Mouse (Mus musculus): ENCODE measurements at regions not wholly inside any gene's neighbourhood (a gene's known extent, or its start where the extent isn't known, plus 50 kb on each side); places are given as distances from the start of the nearest gene placed in this dataset.
A peak's percentile ranks its signal among the peaks of the same experiment; 100 is the strongest.

DNA sequence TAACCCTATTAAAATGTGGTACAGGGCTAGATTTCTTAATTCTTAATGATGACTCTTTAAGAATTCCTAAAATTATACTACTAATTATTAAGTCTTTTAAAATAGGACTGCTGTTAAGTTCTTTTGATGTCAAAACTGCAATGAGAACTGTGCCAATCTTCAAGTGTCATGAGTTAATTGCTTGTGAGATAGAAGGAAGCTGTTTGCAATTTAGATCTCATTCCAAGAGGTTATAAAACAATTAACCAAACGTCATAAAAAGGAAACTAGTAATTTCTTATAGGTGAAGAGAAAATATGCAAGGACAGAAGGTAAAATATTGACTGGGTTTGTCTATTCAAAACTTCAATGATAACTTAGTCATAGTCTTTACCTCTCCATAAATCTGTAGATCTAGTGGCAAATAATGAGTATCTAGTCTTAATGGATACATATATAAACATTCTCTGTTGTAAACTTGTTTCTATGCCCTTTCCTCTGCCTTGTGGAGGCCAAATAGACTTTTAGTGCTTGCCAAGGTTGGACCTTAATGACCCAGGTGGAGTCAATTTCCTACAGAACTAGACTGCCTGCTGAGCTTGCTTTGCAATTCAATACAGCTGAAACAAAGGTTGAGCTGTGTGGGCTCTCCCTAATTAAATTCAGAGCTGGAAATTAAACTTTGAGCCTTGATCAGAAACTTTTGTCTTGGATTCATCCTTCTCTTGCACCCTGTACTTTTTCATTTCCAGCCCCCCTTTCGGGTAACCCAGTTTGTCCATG lies 320.5 kb downstream of the Cdh9 start:
- no peaks in the 10 kb centered on the region for H3K4me1 ChIP-seq (ENCODE audit: control insufficient read depth, insufficient read depth, low read length)
- no peak overlapping the region for H3K27ac ChIP-seq (ENCODE audit: insufficient read depth, low read depth, low read length)
- H3K4me3 ChIP-seq (ENCODE audit: insufficient read depth, low read length) = no peak overlapping the region
- TF ChIP-seq POLR2A (IDR thresholded peaks at IDR 0.05; ENCODE audit: borderline replicate concordance, low read depth, low read length) = no peak

DNA sequence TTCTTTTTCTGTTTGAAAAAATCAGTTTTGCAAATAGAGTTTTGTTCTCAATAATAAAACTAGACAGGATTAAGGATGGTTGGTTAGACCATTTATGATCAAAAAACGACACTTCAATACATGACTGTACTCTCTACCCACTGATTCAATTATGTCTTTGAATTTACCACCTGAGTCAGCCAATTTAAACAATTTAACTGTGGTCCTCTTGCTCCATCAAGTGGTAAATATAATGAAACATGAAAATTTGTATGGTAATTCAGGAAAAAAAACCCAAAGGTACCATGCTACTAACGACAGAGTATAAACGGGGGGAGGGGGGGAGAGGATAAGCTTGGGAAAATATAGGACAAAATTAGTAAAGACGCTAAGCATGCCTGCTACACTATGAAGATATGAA lies 341.2 kb downstream of the Cdh9 start:
- H3K4me1 ChIP-seq (ENCODE audit: control insufficient read depth, insufficient read depth, low read length) = no peaks in the 10 kb centered on the region
- H3K27ac ChIP-seq (ENCODE audit: insufficient read depth, low read depth, low read length) = no peak overlapping the region
- H3K4me3 ChIP-seq (ENCODE audit: insufficient read depth, low read length) = no peak overlapping the region
- TF ChIP-seq POLR2A (IDR thresholded peaks at IDR 0.05; ENCODE audit: borderline replicate concordance, low read depth, low read length) = no peak
- TF ChIP-seq CTCF (IDR thresholded peaks at IDR 0.05; ENCODE audit: low read depth, low read length) = no peak

DNA sequence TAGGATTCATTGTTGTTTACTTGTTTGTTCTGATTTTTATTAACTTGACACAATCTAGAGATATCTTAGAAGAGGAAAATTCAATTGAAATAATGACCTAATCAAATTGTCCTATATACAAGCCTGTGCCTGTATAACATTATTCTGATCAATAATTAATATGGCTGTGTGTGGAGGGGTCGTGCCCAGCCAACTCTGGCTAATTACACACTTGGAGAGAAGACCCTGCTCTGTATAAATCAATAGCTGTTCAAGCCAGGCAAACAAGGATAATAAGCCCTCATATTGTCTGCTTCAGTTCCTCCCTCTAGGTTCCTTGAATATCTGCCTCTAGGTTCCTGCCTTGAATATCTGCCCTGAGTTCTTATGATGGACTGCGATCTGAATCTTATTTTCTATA lies 355.5 kb downstream of the Cdh9 start:
- Histone ChIP-seq H3K4me1 (ENCODE audit: control insufficient read depth, insufficient read depth, low read length) (no peaks in the 10 kb centered on the region), H3K27ac (ENCODE audit: insufficient read depth, low read depth, low read length) (no peak overlapping the region), H3K4me3 (ENCODE audit: insufficient read depth, low read length) (no peak overlapping the region)
- no peak for TF ChIP-seq POLR2A (IDR thresholded peaks at IDR 0.05; ENCODE audit: borderline replicate concordance, low read depth, low read length)
- no peak for TF ChIP-seq CTCF (IDR thresholded peaks at IDR 0.05; ENCODE audit: low read depth, low read length)

DNA sequence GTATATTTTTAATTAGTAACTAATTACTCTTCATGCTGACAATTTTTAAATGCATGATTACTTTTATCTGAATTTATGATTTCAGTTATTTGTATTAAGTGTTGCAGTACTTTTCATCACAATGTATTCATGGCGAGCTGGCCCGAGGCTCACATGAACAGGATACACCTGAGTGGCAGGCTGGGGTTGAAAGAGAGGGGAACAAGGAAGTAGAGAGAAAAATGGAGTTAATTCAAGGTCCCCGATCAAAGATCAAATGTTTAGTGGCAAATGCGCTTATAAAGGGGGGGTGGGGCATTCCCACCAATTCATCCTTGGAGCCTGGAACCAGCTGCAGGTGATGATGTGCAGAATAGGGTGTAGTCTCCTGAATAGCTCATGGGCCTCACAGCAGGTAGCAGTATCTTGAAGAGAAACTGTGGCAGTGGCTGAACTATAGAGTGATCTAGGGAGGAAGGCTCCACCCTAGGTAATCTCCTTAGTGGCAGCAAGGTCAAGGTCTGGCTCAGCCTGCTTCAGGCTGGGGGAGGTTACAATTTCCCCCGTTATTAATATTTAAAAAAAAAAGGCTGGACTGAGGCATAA lies 360.2 kb downstream of the Cdh9 start:
- Histone ChIP-seq H3K4me3 (ENCODE audit: insufficient read depth, low read length) (no peak overlapping the region), H3K27ac (ENCODE audit: insufficient read depth, low read depth, low read length) (no peak overlapping the region), H3K4me1 (ENCODE audit: control insufficient read depth, insufficient read depth, low read length) (no peaks in the 10 kb centered on the region)
- TF ChIP-seq CTCF (IDR thresholded peaks at IDR 0.05; ENCODE audit: low read depth, low read length) = no peak
- TF ChIP-seq POLR2A (IDR thresholded peaks at IDR 0.05; ENCODE audit: borderline replicate concordance, low read depth, low read length) = no peak

DNA sequence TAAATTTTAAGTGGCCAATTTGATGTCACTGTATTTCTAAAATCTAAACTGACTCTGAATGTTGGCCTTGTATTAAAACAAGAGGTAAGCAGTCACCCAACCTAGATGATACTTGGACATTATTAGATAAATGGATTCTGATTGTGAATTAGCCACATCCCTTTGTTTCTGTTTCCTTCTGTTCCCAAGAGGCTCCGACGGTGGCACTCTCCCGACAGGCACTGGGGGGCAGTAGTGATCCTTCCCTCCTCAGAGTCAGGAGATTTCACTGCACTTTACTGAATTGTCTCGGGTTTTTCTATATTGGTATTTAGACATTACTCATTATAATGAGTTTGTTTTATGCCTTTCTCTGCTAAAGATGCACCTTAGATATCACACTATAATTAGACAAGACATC lies 370.4 kb downstream of the Cdh9 start:
- H3K27ac ChIP-seq (ENCODE audit: insufficient read depth, low read depth, low read length) = no peak overlapping the region
- no peaks in the 10 kb centered on the region for H3K4me1 ChIP-seq (ENCODE audit: control insufficient read depth, insufficient read depth, low read length)
- no peak overlapping the region for H3K4me3 ChIP-seq (ENCODE audit: insufficient read depth, low read length)
- no peak for TF ChIP-seq POLR2A (IDR thresholded peaks at IDR 0.05; ENCODE audit: borderline replicate concordance, low read depth, low read length)
- TF ChIP-seq CTCF (IDR thresholded peaks at IDR 0.05; ENCODE audit: low read depth, low read length) = peak; percentile 22; the same call in 1 of the 2 replicates

DNA sequence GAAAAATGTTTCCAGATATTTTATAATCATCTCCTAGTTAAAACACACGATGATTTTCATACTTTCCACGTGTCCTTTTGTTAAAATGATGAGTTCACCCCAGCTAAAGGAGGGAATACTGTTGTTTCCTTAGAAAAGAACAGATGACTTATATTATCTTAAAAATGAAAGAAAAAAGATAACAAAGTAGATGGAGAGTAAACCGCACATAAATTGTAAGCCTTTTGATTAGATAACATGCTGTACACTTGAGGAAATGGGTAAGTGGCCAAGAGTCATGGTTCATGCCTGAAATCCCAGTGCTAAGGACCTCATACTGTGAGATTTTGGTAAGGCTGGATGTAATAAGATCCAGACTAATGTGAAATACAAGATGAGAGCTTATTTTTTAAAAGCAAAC lies 372.6 kb downstream of the Cdh9 start:
- Histone ChIP-seq H3K4me1 (ENCODE audit: control insufficient read depth, insufficient read depth, low read length) (no peaks in the 10 kb centered on the region), H3K27ac (ENCODE audit: insufficient read depth, low read depth, low read length) (no peak overlapping the region), H3K4me3 (ENCODE audit: insufficient read depth, low read length) (no peak overlapping the region)
- TF ChIP-seq POLR2A (IDR thresholded peaks at IDR 0.05; ENCODE audit: borderline replicate concordance, low read depth, low read length) (no peak), CTCF (IDR thresholded peaks at IDR 0.05; ENCODE audit: low read depth, low read length) (no peak)

DNA sequence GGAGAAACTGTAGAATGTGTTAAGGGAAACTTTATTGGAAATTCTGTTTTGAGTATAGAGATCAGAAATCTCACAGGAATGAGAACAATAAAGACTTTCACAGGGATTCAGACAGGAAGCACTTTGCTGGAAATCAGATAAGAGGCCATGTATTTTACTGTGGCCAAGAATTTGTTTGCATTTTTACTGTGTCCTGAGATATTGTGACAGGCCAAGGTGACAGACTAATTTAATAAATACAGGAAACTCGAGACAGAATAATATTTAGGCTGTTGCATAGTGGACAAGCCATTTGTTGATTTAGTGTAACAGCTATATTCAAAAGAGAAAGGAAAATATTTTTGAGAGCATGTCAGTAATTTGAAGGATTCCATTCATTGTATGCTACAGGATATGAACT lies 407.2 kb downstream of the Cdh9 start:
- Histone ChIP-seq H3K4me1 (ENCODE audit: control insufficient read depth, insufficient read depth, low read length) (no peaks in the 10 kb centered on the region), H3K27ac (ENCODE audit: insufficient read depth, low read depth, low read length) (no peak overlapping the region), H3K4me3 (ENCODE audit: insufficient read depth, low read length) (no peak overlapping the region)
- TF ChIP-seq POLR2A (IDR thresholded peaks at IDR 0.05; ENCODE audit: borderline replicate concordance, low read depth, low read length) (no peak), CTCF (IDR thresholded peaks at IDR 0.05; ENCODE audit: low read depth, low read length) (no peak)

DNA sequence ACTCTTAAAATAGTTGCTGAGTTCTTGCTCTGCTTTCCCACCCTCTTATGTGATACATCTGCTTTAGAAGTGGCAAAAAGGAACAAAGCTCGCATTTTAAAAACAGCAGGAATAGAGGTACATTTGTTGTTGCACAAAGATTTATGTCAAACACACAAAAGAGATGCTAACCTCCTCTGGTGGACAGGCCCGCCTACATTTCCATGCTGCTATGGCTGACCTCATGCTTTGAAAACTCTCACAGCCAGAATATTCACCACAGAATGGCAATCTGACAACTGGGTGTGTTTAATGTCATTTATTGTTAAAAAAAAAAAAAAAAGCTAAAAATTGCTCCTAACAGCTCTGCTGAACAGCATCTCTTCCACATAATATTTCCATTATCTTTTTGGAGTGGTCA lies 451.6 kb downstream of the Cdh9 start:
- Histone ChIP-seq H3K27ac (ENCODE audit: insufficient read depth, low read depth, low read length) (no peak overlapping the region), H3K4me3 (ENCODE audit: insufficient read depth, low read length) (no peak overlapping the region), H3K4me1 (ENCODE audit: control insufficient read depth, insufficient read depth, low read length) (no peaks in the 10 kb centered on the region)
- TF ChIP-seq POLR2A (IDR thresholded peaks at IDR 0.05; ENCODE audit: borderline replicate concordance, low read depth, low read length) = no peak
- no peak for TF ChIP-seq CTCF (IDR thresholded peaks at IDR 0.05; ENCODE audit: low read depth, low read length)

DNA sequence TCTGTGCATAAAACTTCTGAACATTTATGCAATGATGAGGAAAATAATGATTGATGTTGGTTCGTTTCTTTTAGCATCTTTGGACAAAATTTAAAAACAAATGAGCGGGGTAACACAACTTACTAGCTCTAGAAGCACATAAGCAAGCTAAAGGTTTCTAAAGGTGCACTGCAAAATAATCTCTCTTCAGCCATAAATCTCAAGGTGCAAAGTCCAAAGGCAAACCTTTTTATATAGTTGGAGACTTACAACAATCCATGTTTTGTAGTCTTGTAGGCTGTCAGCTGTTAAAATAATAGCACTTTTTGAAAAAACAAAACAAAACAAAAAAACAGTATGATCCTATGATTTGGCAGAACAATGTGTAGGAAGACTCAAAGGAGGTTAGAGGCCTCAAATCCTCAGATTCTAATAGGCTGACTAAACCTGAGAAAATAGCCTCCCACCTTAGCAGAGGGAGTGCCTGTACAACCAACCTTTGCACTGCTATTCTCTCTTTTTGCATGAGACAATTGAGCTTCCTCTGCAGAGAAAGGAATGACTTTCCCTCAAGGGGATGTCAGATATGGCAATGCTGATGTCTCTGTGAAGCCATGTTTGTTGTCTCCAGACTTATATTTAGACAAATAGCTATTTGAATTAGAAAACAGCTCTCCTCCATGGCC lies 452.9 kb downstream of the Cdh9 start:
- no peak overlapping the region for H3K27ac ChIP-seq (ENCODE audit: insufficient read depth, low read depth, low read length)

DNA sequence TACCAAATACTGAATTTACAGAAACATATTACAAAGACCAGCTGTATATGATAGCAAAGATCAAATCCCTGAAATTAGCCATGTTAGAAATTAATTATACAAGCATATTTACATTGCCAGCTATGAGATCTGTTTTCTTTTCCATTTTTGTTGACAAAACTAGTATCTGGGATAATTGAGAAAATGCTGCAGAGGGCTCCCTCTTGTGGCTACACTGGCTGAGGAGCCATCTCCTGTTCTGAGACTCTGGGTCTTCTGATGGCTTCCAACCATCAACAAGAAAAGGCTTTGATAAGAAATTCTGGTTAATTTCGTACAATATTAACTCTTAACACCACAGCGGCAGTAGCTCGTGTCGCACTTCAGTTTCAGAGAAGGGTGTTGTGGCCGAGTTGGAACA lies 466.9 kb downstream of the Cdh9 start:
- no peak for TF ChIP-seq CTCF (IDR thresholded peaks at IDR 0.05; ENCODE audit: low read depth, low read length)
- H3K27ac ChIP-seq (ENCODE audit: insufficient read depth, low read depth, low read length) = no peak overlapping the region
- H3K4me1 ChIP-seq (ENCODE audit: control insufficient read depth, insufficient read depth, low read length) = no peaks in the 10 kb centered on the region
- no peak overlapping the region for H3K4me3 ChIP-seq (ENCODE audit: insufficient read depth, low read length)

More for the DNA sequence above, 452.9 kb downstream of the Cdh9 start:
- Histone ChIP-seq H3K4me3 (ENCODE audit: insufficient read depth, low read length) (no peak overlapping the region), H3K4me1 (ENCODE audit: control insufficient read depth, insufficient read depth, low read length) (no peaks in the 10 kb centered on the region)
- TF ChIP-seq CTCF (IDR thresholded peaks at IDR 0.05; ENCODE audit: low read depth, low read length) (no peak), POLR2A (IDR thresholded peaks at IDR 0.05; ENCODE audit: borderline replicate concordance, low read depth, low read length) (no peak)

All from bone marrow macrophage, adult 2 months (primary cell).